Mouse (Mus musculus) adipocyte (in vitro differentiated cells): Measurements from ENCODE around the gene Epha2.

Source experiments
- DNase-seq: peaks from one replicate; pipeline ENCODE4 v3.0.0-alpha.2; 2016; ENCODE audit warnings: low spot score

The Epha2 gene

GRCm38 (mm10) chr4:141279783-141280182, 21.3 kb upstream of the Epha2 start:
- DNase-seq, result no peak

GRCm38 (mm10) chr4:141280471-141280870, 20.6 kb upstream of the Epha2 start:
- no peak for DNase-seq

- DNase-seq, result no peak
Observed at GRCm38 (mm10) chr4:141281153-141281552, 19.9 kb upstream of the Epha2 start.

GRCm38 (mm10) chr4:141281578-141281977, 19.5 kb upstream of the Epha2 start:
- DNase-seq, result no peak

GRCm38 (mm10) chr4:141282087-141282486, 19.0 kb upstream of the Epha2 start:
- no peak for DNase-seq

- DNase-seq, result no peak
Observed at GRCm38 (mm10) chr4:141282623-141283022, 18.4 kb upstream of the Epha2 start.

GRCm38 (mm10) chr4:141283176-141283878, 17.7 kb upstream of the Epha2 start:
- DNase-seq, result no peak

- DNase-seq, result no peak
Observed at GRCm38 (mm10) chr4:141283879-141284411, 17.1 kb upstream of the Epha2 start.

GRCm38 (mm10) chr4:141284486-141284885, 16.6 kb upstream of the Epha2 start:
- DNase-seq, result no peak

- no peak for DNase-seq
Observed at GRCm38 (mm10) chr4:141285128-141285527, 15.9 kb upstream of the Epha2 start.

GRCm38 (mm10) chr4:141286860-141287517, 14.1 kb upstream of the Epha2 start:
- peak; percentile 44 for DNase-seq

GRCm38 (mm10) chr4:141287518-141288004, 13.5 kb upstream of the Epha2 start:
- DNase-seq, result no peak

GRCm38 (mm10) chr4:141288152-141288551, 12.9 kb upstream of the Epha2 start:
- no peak for DNase-seq

- no peak for DNase-seq
Observed at GRCm38 (mm10) chr4:141291571-141292375, 9.3 kb upstream of the Epha2 start.

- DNase-seq, result no peak
Observed at GRCm38 (mm10) chr4:141295774-141296186, 5.3 kb upstream of the Epha2 start.

- DNase-seq, result no peak
Observed at GRCm38 (mm10) chr4:141297934-141298333, 3.1 kb upstream of the Epha2 start.

- no peak for DNase-seq
Observed at GRCm38 (mm10) chr4:141299356-141299755, 1.7 kb upstream of the Epha2 start.

- no peak for DNase-seq
Observed at GRCm38 (mm10) chr4:141300196-141300595, 844 bp upstream of the Epha2 start.

GRCm38 (mm10) chr4:141301591-141302427, 769 bp downstream of the Epha2 start:
- DNase-seq, result no peak

GRCm38 (mm10) chr4:141302428-141303401, 1.7 kb downstream of the Epha2 start:
- no peak for DNase-seq
